Mouse (Mus musculus) testis, postnatal 14 days (tissue): ENCODE measurements around the gene Tmem30b.
A peak's percentile ranks its signal among the peaks of the same experiment; 100 is the strongest.

ENCODE experiments used
- DNase-seq: peaks from one replicate; pipeline ENCODE4 v3.0.0; 2021; ENCODE audit warnings: low spot score

The Tmem30b gene

GRCm38 (mm10) chr12:73517022-73517709 lies 29.0 kb downstream of the Tmem30b start:
- peak; percentile 74 for DNase-seq

- no peak for DNase-seq
Measured at GRCm38 (mm10) chr12:73516516-73516915, 29.7 kb downstream of the Tmem30b start.

GRCm38 (mm10) chr12:73514722-73515121 lies 31.5 kb downstream of the Tmem30b start:
- no peak for DNase-seq

GRCm38 (mm10) chr12:73513958-73514357 lies 32.2 kb downstream of the Tmem30b start:
- DNase-seq = no peak

- DNase-seq = no peak
Measured at GRCm38 (mm10) chr12:73511467-73512047, 34.6 kb downstream of the Tmem30b start.

GRCm38 (mm10) chr12:73507105-73507504 lies 39.1 kb downstream of the Tmem30b start:
- DNase-seq = peak; percentile 37

GRCm38 (mm10) chr12:73506648-73507047 lies 39.5 kb downstream of the Tmem30b start:
- DNase-seq = no peak

GRCm38 (mm10) chr12:73500689-73501326 lies 45.4 kb downstream of the Tmem30b start:
- no peak for DNase-seq

GRCm38 (mm10) chr12:73495172-73495571 lies 51.0 kb downstream of the Tmem30b start:
- no peak for DNase-seq

- DNase-seq = no peak
Measured at GRCm38 (mm10) chr12:73493929-73494530, 52.2 kb downstream of the Tmem30b start.
